Mouse (Mus musculus): ENCODE measurements around the gene Xylt1. TPM values are rescaled to one million over a fixed set of nuclear protein-coding genes. Genes with fewer than 3 reads are reported as not detected.

Xylt1 gene
- polyA plus RNA-seq, 1 experiment from 2014 or later, result 2.9 TPM

DNA sequence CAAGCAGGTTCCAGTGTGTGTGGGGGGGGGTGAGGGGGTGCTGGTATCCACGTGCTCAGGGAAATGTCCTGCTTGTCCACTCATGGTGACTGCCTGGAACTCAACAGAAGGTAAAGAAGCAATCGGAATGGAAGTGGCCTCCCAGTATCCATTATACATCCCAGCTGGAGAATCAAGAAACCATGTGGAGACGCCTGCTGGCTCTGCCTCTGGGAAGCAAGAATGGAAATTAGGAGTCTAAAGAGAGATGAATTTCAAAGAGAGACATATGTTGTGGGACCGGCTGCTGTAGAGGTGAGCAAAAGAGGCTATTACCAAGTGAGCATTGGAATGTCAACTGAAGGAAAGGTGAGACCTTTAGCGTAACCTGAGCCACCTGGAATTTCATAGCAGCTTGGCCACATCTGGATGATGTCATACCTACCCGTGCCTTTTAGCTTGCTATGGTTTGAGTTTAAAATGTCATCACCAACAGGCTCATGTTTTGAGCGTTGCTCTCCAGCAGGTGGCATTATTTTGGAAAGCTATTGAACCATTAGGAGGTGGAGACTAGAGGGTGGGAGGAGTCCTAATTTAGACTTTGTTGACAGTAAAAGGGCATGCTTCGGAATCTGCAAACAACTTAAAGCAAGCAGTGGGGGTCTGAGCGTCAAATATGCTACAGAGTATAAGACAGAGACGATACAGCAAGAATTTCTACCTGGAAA lies 329.3 kb downstream of the Xylt1 start:
- Histone ChIP-seq H3K4me3 (ENCODE audit: low read length) (no peak overlapping the region), H3K9ac (ENCODE audit: low read depth, low read length) (no peak overlapping the region), H3K4me2 (ENCODE audit: low read length) (no peak overlapping the region), H3K9me3 (ENCODE audit: control insufficient read depth, low read length) (0 out of 2 replicates have a peak, but pooled peaks cover 3% of the 10 kb centered on the region), H3K27me3 (replicated peaks; ENCODE audit: control insufficient read depth, insufficient read depth, low read length) (no peaks in the 10 kb centered on the region), H3K27ac (ENCODE audit: low read depth, low read length) (no peak overlapping the region), H3K36me3 (ENCODE audit: control insufficient read depth, insufficient read depth, low read length) (no peaks in the 10 kb centered on the region), H3K4me1 (ENCODE audit: control insufficient read depth, insufficient read depth, low read depth, low read length) (no peaks in the 10 kb centered on the region)
- no peak for ATAC-seq
- 59% methylated on average over 10 of the region's 10 CpGs for WGBS

DNA sequence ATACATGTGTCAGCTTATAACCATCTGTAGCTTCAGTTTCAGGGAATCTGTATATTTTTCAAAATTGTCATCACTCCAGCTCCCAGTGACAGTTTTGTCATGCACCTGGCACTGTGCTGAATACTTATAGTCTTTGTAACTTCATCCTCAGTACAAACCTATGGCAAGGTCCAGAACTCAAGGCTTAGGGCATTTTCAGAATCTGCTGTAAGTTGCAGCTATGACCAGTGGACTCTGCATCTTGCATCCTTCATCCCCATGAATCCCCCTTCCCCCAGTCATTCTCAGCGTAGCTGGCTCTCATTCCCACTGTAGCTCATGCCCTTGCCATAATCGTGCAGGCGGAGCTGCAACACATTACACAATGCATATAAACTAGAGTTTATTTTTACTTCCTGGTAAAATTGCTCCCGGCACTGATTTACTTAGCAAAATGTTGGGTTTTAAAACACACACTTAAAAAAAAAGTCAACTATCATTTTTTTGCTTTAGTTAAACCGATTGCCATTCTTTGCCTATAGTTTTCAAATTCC lies 336.2 kb downstream of the Xylt1 start:
- 0 out of 2 replicates have a peak, but pooled peaks cover 3% of the 10 kb centered on the region for H3K9me3 ChIP-seq (ENCODE audit: control insufficient read depth, low read length)
- H3K27ac ChIP-seq (ENCODE audit: low read depth, low read length), result no peak overlapping the region
- no peak for ATAC-seq
- no peaks in the 10 kb centered on the region for H3K27me3 ChIP-seq (replicated peaks; ENCODE audit: control insufficient read depth, insufficient read depth, low read length)
- no peak overlapping the region for H3K4me3 ChIP-seq (ENCODE audit: low read length)
- H3K9ac ChIP-seq (ENCODE audit: low read depth, low read length), result no peak overlapping the region
- H3K4me1 ChIP-seq (ENCODE audit: control insufficient read depth, insufficient read depth, low read depth, low read length), result no peaks in the 10 kb centered on the region
- WGBS, result 86% methylated on average over 5 of the region's 5 CpGs
- no peaks in the 10 kb centered on the region for H3K36me3 ChIP-seq (ENCODE audit: control insufficient read depth, insufficient read depth, low read length)
- no peak overlapping the region for H3K4me2 ChIP-seq (ENCODE audit: low read length)

DNA sequence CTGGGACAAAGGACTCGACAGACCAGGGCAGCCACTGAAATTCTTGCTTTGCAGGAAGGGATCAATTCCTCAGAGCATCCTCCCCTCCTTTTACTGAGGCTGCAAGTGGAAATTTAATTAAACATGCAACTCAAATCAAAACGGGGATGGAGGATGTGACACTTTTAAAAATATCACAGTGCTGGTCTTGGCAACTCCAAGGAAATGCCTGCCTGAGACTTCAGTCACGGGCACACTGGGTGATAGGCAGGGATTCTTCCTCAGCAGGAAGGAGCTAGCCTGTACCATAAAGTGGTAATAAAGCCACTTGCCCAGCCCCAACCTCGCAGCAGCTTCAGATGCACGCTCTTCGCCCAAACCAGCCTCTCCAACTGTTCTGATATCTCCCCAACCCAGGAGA lies 339.6 kb downstream of the Xylt1 start:
- Histone ChIP-seq H3K27ac (ENCODE audit: low read depth, low read length) (no peak overlapping the region), H3K27me3 (replicated peaks; ENCODE audit: control insufficient read depth, insufficient read depth, low read length) (no peaks in the 10 kb centered on the region), H3K4me1 (ENCODE audit: control insufficient read depth, insufficient read depth, low read depth, low read length) (no peaks in the 10 kb centered on the region), H3K4me2 (ENCODE audit: low read length) (no peak overlapping the region), H3K9me3 (ENCODE audit: control insufficient read depth, low read length) (peaks cover 6% of the 10 kb centered on the region; the same call in 1 of the 2 replicates), H3K4me3 (ENCODE audit: low read length) (no peak overlapping the region), H3K9ac (ENCODE audit: low read depth, low read length) (no peak overlapping the region), H3K36me3 (ENCODE audit: control insufficient read depth, insufficient read depth, low read length) (no peaks in the 10 kb centered on the region)
- 65% methylated on average over 6 of the region's 6 CpGs for WGBS
- no peak for ATAC-seq
